Mouse (Mus musculus) cortical plate, adult 2 months (tissue): ENCODE measurements around the gene Amy2a2. TPM values are rescaled to one million over a fixed set of nuclear protein-coding genes. Genes with fewer than 3 reads are reported as not detected.
"Not testable (repeated sequence)": the region's sequence is repeated elsewhere in the genome, so short reads cannot be mapped to it uniquely, and the experiment has no call there.

ENCODE experiments used
- H3K27ac ChIP-seq: fragments of 200-500 bp; 2 replicates; pipeline ENCODE4 v1.5.1; 2012; ENCODE audit warnings: low read length, control low read depth, inconsistent platforms; ENCODE audit not compliant: insufficient read depth
- H3K4me1 ChIP-seq: fragments of 200-500 bp; 2 replicates; pipeline ENCODE4 v1.6.1; 2011; ENCODE audit warnings: low read length; ENCODE audit not compliant: control insufficient read depth, insufficient read depth
- H3K4me3 ChIP-seq: fragments of 200-500 bp; 2 replicates; pipeline ENCODE4 v1.5.1; 2011; ENCODE audit warnings: mild to moderate bottlenecking, low read length, control low read depth; ENCODE audit not compliant: insufficient read depth
- polyA plus RNA-seq: library from polyadenylated mRNA; depleted of rRNA; stranded (reverse); fragments of >200 nt; gene quantifications from 2 replicates; pipeline ENCODE4 v1.2.3, GENCODE M21; 2012; rRNA removed

The Amy2a2 gene
- polyA plus RNA-seq: 0.17 and 0.21 TPM in 2 replicates

DNA sequence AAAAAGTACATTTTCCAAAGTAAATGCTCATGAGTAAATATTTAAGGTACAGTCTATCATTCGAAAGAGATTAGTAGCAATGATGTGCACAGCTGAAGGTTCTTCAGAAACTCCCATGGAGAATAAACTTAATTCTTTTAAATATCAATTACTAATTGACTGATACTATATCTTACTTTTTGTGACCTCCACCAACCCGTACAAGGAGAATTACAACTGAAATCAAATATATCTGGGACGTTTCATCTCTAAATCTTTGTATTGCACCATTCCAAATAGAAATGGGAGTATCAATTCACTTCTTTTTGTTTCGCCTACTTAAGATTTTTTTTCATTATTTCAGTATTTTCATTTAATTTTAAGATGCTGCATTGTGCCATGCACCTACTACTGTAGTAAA lies at the start of gene Amy2a2:
Gene Amy2a2, minus strand, starts transcription at position 101 of the 400 bp plus-strand sequence.
- H3K27ac ChIP-seq: not testable (repeated sequence)

DNA sequence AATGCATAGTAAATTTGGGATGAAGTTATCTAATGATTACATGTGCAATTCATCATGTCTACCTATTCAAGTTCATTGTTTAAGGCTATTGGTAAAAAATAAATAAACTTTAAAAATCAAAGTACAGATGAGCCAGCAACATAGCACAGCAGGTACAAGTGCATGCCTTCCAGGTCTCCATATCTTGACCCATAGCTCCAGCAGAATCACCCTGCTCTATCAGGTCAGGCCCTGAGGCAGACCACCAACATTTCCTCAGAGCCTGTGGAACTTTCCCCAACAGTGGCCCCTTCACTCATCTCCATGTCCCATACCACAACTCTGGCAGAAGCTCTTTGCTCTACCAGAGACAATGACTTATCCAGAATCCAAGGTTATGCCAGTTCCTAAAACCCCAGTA lies 11.0 kb downstream of the Amy2a2 start:
- not testable (repeated sequence) for H3K27ac ChIP-seq

More for the DNA sequence above, at the start of gene Amy2a2:
- H3K4me3 ChIP-seq, H3K4me1 ChIP-seq: not testable (repeated sequence)

DNA sequence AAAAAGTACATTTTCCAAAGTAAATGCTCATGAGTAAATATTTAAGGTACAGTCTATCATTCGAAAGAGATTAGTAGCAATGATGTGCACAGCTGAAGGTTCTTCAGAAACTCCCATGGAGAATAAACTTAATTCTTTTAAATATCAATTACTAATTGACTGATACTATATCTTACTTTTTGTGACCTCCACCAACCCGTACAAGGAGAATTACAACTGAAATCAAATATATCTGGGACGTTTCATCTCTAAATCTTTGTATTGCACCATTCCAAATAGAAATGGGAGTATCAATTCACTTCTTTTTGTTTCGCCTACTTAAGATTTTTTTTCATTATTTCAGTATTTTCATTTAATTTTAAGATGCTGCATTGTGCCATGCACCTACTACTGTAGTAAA lies 32.5 kb downstream of the Amy2a2 start, which contains the start of gene Amy2a3:
Gene Amy2a3, minus strand, starts transcription at position 101 of the 400 bp plus-strand sequence.
- H3K4me1 ChIP-seq, H3K27ac ChIP-seq, H3K4me3 ChIP-seq: not testable (repeated sequence)

More for the DNA sequence above, 11.0 kb downstream of the Amy2a2 start:
- H3K4me3 ChIP-seq, H3K4me1 ChIP-seq: not testable (repeated sequence)

DNA sequence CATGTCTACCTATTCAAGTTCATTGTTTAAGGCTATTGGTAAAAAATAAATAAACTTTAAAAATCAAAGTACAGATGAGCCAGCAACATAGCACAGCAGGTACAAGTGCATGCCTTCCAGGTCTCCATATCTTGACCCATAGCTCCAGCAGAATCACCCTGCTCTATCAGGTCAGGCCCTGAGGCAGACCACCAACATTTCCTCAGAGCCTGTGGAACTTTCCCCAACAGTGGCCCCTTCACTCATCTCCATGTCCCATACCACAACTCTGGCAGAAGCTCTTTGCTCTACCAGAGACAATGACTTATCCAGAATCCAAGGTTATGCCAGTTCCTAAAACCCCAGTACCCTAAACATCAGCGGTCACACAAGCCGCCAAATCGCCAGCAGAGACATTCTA lies 43.5 kb downstream of the Amy2a2 start:
- not testable (repeated sequence) for H3K4me1 ChIP-seq, H3K4me3 ChIP-seq, H3K27ac ChIP-seq

Other genes starting within 250 kb of the Amy2a2 start
- not detected in 2 replicates for gene Amy2a5, start 97.8 kb downstream of the Amy2a2 start, polyA plus RNA-seq
- gene Amy2a4, start 65.2 kb downstream of the Amy2a2 start, polyA plus RNA-seq: 0.17 and 0.21 TPM in 2 replicates
- gene Amy2a3, start 32.6 kb downstream of the Amy2a2 start, polyA plus RNA-seq: 0.17 and 0.21 TPM in 2 replicates
- gene Amy2a1, start 175.8 kb upstream of the Amy2a2 start, polyA plus RNA-seq: 0.29 and 0.32 TPM in 2 replicates